Mouse (Mus musculus) heart, adult 2 months (tissue): Measurements from ENCODE around the gene Trim17.

ENCODE experiments used
- CTCF ChIP-seq: fragments of 200-600 bp; IDR thresholded peaks from 2 replicates; pipeline ENCODE4 v1.8.1; 2022; ENCODE audit warnings: antibody characterized with exemption, mild to moderate bottlenecking, moderate library complexity
- EP300 ChIP-seq: fragments of 200-500 bp; IDR thresholded peaks from 2 replicates; pipeline ENCODE4 v1.6.1; 2011; ENCODE audit warnings: low read depth, low read length, control low read depth; ENCODE audit not compliant: insufficient read depth

GRCm38 (mm10) chr11:58913776-58914175, 40.7 kb upstream of the Trim17 start:
- TF ChIP-seq CTCF (no peak), EP300 (no peak)
